18 mouse cellular contexts compared by ENCODE assay signal in the genomic region with DNA sequence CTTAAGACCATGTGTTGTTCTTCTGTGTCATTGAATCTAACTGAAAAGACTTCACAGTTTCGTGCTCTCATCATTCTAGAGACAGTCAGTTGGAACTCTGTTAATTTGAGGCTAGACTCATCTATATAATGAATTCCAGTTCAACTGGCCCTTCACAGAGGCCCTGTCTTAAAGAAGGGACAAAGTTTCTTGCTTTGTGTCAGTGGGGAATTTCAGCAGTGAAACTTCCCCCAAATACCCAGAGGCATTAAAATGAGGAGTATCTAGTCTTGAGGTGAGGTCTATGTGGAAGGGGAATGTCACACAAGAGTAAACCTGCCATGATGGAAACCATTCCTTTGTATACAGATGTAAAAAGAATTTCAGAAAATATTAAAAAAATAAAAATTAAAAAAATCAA. TPM values are rescaled to one million over a fixed set of nuclear protein-coding genes. Genes with fewer than 3 reads are reported as not detected.
"Had no signal": no experiment of that assay in that cellular context is flagged by ENCODE, and none has a peak within 500 bp of the region (broad histone marks: within the 10 kb centered on the region; RNA-seq: fewer than 3 reads in every experiment).

No protein-coding gene starts in this region.

- H3K27me3 ChIP-seq: neural tube, embryonic 12.5 days; neural tube, embryonic 13.5 days; neural tube, embryonic 15.5 days; stomach, embryonic 15.5 days had no signal

- H3K9me3 ChIP-seq: neural tube, embryonic 12.5 days; neural tube, embryonic 13.5 days; neural tube, embryonic 15.5 days; stomach, embryonic 15.5 days had no signal

- H3K4me2 ChIP-seq: neural tube, embryonic 12.5 days; neural tube, embryonic 13.5 days; neural tube, embryonic 15.5 days; stomach, embryonic 15.5 days had no signal

- H3K27ac ChIP-seq: neural tube, embryonic 12.5 days; neural tube, embryonic 13.5 days; neural tube, embryonic 15.5 days; stomach, embryonic 15.5 days; stomach, postnatal 0 days had no signal

- H3K36me3 ChIP-seq: neural tube, embryonic 12.5 days; neural tube, embryonic 13.5 days; neural tube, embryonic 15.5 days; stomach, embryonic 15.5 days had no signal

- H3K4me1 ChIP-seq: neural tube, embryonic 12.5 days; neural tube, embryonic 13.5 days; neural tube, embryonic 15.5 days; stomach, embryonic 15.5 days had no signal

- DNase-seq: retina, postnatal 1 day; right cerebral cortex, adult 18-20 months; right cerebral cortex, postnatal 14 days; right cerebral cortex, postnatal 25 days; right cerebral cortex, postnatal 4 days; spleen, adult 18-20 months; thymus, adult 18-20 months; thymus, adult 2 months; thymus, postnatal 14 days; thymus, postnatal 25 days; thymus, postnatal 36 days; thymus, postnatal 4 days had no signal

- H3K9ac ChIP-seq: neural tube, embryonic 12.5 days; neural tube, embryonic 13.5 days; neural tube, embryonic 15.5 days; stomach, embryonic 15.5 days had no signal

- H3K4me3 ChIP-seq: neural tube, embryonic 12.5 days; neural tube, embryonic 13.5 days; neural tube, embryonic 15.5 days; stomach, embryonic 15.5 days had no signal

RNA-seq across cellular contexts. Expression of gene Clec2d, which starts 21.9 kb away (rescaled TPM):
- polyA plus RNA-seq: neural tube, embryonic 12.5 days; neural tube, embryonic 13.5 days; neural tube, embryonic 14.5 days had no signal
